Mouse (Mus musculus): Measurements from ENCODE around the gene Mpv17l2. TPM values are rescaled to one million over a fixed set of nuclear protein-coding genes. Genes with fewer than 3 reads are reported as not detected.

Mpv17l2 gene
- total RNA-seq, 1 experiment from 2014 or later, result 7.0 TPM

- ATAC-seq (replicated peaks in 1 of 2; ENCODE audit: insufficient read depth in 1 of 2, low FRiP score in 2 of 2, low TSS enrichment in 1 of 2, low read depth in 1 of 2, poor library complexity in 2 of 2, severe bottlenecking in 2 of 2), result no peak
These were observed 11.3 kb upstream of the Mpv17l2 start for GRCm38 (mm10) chr8:70772075-70772474.

DNA sequence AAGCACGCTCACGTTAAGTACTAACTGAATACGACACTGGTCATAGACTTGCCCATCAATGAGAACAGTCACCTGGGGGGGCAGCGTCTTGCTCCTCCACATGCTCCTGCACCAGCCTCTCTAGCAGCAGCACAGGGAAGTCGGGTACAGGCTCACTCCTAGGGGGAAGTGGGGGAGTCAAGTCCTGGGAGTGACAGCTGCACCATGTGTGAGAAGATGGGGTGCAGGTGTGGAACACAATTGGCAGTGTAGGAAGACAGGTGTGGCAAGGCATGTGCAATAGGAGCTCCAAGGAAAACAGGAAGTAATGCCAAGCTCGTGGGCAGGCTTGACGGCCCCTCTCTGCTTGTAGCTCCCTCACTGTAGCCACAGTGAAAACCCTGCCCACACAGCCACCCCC is 10.5 kb upstream of the Mpv17l2 start:
- no peak for ATAC-seq (replicated peaks in 1 of 2; ENCODE audit: insufficient read depth in 1 of 2, low FRiP score in 2 of 2, low TSS enrichment in 1 of 2, low read depth in 1 of 2, poor library complexity in 2 of 2, severe bottlenecking in 2 of 2)

GRCm38 (mm10) chr8:70770748-70771147 is 10.0 kb upstream of the Mpv17l2 start:
- ATAC-seq (replicated peaks in 1 of 2; ENCODE audit: insufficient read depth in 1 of 2, low FRiP score in 2 of 2, low TSS enrichment in 1 of 2, low read depth in 1 of 2, poor library complexity in 2 of 2, severe bottlenecking in 2 of 2), result no peak

GRCm38 (mm10) chr8:70769858-70770257 is 9.1 kb upstream of the Mpv17l2 start:
- no peak for ATAC-seq (replicated peaks in 1 of 2; ENCODE audit: insufficient read depth in 1 of 2, low FRiP score in 2 of 2, low TSS enrichment in 1 of 2, low read depth in 1 of 2, poor library complexity in 2 of 2, severe bottlenecking in 2 of 2)

DNA sequence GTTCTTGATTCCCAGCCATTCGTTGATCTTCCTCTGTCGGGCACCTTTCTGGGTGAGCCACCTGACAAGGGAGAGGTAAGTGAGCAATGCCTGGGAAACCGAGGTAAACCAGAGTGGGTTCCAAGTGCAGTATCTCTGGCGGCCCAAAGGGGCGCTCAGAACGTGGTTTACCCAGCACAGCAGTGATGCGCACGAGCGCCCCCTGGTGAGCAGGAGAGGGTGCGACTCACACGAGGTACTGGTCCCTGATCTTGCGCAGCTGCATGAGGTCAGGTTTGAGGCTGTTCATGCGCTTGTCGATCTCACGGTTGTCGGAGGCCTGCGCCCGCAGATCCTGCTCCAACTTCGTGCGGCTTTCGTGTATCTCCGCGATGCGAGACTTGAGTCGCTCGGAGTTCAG is 8.6 kb upstream of the Mpv17l2 start:
- peak; percentile 86 to 90 for ATAC-seq (replicated peaks in 1 of 2; ENCODE audit: insufficient read depth in 1 of 2, low FRiP score in 2 of 2, low TSS enrichment in 1 of 2, low read depth in 1 of 2, poor library complexity in 2 of 2, severe bottlenecking in 2 of 2)

DNA sequence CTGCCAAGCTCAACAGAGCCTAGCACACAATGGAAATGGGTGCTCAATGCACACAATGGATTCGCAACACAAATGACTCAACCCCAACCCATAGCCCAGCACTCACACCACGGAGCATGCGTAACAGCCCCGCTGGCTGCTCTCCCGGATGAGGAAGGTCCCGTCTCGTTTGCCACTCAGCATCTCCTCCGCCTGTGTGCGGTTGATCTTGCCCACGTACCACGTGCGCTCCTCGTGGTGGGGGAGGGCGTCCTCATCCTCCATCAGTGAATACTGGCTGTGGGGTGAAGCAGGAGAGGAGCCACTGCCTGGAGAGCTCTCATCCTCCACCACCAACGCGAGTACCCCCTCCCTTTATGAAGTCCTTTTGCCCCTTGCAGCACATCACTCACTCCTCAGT is 8.2 kb upstream of the Mpv17l2 start:
- no peak for ATAC-seq (replicated peaks in 1 of 2; ENCODE audit: insufficient read depth in 1 of 2, low FRiP score in 2 of 2, low TSS enrichment in 1 of 2, low read depth in 1 of 2, poor library complexity in 2 of 2, severe bottlenecking in 2 of 2)

DNA sequence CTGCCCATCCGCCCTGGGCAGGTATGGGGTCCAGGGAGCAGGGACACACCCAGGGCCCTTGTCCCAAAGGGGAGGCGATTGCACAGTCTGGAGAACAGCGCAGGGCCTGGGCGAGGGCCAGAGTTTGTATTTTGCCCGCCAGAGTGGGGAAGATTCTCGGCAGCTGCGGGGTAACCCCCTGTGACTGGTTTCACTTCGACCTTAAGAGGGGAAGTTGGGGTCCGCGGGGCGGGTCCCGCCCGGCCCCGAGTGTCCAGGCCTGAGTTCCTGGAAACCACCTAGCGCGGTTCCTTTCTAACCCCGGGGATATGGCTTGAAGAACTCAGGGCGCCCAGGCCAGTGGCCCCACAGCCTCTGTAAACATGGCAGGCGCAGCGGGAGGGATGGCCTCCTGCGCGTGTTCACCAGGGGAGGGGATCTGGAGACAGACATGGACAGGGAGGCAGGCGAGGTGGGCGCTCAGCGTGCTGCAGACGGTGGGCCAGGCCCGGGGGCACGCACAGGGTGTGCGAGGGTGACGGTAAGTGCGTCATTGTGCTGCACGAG is 7.6 kb upstream of the Mpv17l2 start:
- ATAC-seq (replicated peaks in 1 of 2; ENCODE audit: insufficient read depth in 1 of 2, low FRiP score in 2 of 2, low TSS enrichment in 1 of 2, low read depth in 1 of 2, poor library complexity in 2 of 2, severe bottlenecking in 2 of 2), result no peak

DNA sequence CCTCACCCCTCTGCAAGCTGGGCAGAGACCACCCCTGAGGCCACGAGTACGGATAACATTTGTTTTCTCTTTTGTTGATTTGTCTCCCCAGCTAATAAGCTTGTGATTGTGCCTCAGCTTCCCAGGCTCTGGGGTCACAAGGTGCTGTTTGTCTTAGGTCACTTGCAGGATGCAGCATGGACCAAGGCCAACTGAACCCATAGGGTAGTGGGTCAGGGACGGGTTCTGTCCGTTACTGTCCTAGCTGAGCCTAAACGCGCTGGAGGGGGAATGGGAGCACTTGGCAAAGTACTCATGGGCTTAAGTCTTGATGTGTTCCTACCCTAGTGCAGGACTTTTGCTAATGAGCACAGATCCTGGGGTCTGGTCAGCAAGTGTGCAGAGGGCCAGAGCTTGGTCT is 6.8 kb upstream of the Mpv17l2 start:
- ATAC-seq (replicated peaks in 1 of 2; ENCODE audit: insufficient read depth in 1 of 2, low FRiP score in 2 of 2, low TSS enrichment in 1 of 2, low read depth in 1 of 2, poor library complexity in 2 of 2, severe bottlenecking in 2 of 2), result no peak

DNA sequence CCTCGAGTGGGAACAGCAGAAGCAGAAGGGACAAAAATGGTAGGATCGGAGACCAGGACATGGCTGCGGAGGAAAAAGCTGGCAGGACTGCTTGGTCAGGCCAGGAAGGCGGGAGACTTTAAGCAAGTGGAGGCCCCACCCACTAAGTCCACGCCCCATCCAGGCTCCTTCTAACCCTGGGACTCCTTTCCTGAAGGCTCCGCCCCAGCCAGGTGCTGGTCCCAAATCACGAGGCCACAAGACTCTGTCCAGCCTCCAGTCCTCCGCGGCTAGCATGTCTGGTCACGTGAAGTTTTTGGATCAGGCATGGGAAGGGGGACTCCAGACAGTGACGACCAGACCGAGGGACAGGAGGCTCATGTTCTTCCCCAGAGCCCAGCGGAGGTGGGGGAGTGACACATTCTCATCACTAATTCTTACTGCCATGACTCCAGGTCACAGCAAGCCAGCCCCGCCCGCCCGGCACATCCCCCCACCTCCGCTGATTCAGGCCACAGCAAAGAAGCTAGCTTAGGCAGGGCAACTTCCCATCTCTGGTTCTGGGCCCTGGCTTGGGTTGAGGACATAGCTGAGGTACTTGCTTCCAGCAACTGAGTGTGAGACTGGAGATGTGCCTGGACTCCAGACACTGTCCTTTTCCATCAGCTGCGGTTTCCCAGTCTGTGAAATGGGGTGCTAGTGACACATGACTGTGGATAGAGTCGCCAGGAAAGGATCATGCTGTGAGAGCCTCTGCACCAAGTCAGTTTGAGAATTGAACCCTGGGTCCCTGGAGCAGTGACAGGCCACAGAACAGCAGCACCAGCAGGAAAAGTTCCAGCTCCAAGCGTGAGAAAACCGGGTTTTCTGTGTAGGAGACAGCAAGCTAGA is 6.1 kb upstream of the Mpv17l2 start:
- ATAC-seq (replicated peaks in 1 of 2; ENCODE audit: insufficient read depth in 1 of 2, low FRiP score in 2 of 2, low TSS enrichment in 1 of 2, low read depth in 1 of 2, poor library complexity in 2 of 2, severe bottlenecking in 2 of 2), result peak in 1 of 2 experiments; percentile 23; a peak in 1 of 4 replicates

DNA sequence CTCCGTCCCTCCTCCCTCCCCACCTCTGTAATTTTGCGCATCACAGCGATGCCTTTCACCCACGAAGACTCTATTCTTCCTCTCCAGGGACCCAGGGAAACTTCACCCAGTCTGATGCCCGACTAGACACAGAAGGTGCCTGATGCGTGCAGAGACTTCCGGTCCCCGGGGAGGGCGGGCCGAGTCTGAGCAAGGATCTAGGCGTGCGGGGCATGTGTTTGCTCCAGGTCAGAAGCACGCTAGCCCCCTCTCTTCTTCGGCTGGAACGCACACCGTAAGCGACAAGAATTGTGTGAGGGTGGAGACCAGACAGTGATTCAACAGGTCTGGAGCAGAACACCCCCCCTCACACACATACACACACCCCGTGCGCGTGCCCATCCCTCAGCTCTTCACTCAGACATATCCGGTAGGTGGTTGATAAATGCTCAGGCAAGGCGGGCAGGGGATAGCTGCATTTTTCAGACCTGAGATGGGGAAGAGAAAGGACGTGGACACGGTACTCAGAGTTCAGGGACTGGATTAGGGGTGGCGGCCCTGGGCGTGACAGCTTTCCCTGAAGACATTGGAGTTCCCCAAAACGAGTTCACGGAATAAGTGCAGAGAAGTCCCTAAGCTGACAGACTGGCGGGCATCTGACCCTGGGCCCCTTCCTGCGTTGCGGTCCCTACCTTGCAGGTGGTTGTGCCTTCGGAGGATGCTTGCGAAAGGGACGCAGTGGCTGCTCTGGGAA is 5.3 kb upstream of the Mpv17l2 start:
- ATAC-seq (replicated peaks in 1 of 2; ENCODE audit: insufficient read depth in 1 of 2, low FRiP score in 2 of 2, low TSS enrichment in 1 of 2, low read depth in 1 of 2, poor library complexity in 2 of 2, severe bottlenecking in 2 of 2), result peak in 1 of 2 experiments; percentile 5; a peak in 1 of 4 replicates

GRCm38 (mm10) chr8:70765329-70765728 is 4.6 kb upstream of the Mpv17l2 start:
- ATAC-seq (replicated peaks in 1 of 2; ENCODE audit: insufficient read depth in 1 of 2, low FRiP score in 2 of 2, low TSS enrichment in 1 of 2, low read depth in 1 of 2, poor library complexity in 2 of 2, severe bottlenecking in 2 of 2), result no peak

- no peak for ATAC-seq (replicated peaks in 1 of 2; ENCODE audit: insufficient read depth in 1 of 2, low FRiP score in 2 of 2, low TSS enrichment in 1 of 2, low read depth in 1 of 2, poor library complexity in 2 of 2, severe bottlenecking in 2 of 2)
These were observed 3.9 kb upstream of the Mpv17l2 start for GRCm38 (mm10) chr8:70764676-70765075.

- ATAC-seq (replicated peaks in 1 of 2; ENCODE audit: insufficient read depth in 1 of 2, low FRiP score in 2 of 2, low TSS enrichment in 1 of 2, low read depth in 1 of 2, poor library complexity in 2 of 2, severe bottlenecking in 2 of 2), result no peak
These were observed 3.3 kb upstream of the Mpv17l2 start for GRCm38 (mm10) chr8:70764026-70764425.

GRCm38 (mm10) chr8:70763354-70763753 is 2.6 kb upstream of the Mpv17l2 start:
- ATAC-seq (replicated peaks in 1 of 2; ENCODE audit: insufficient read depth in 1 of 2, low FRiP score in 2 of 2, low TSS enrichment in 1 of 2, low read depth in 1 of 2, poor library complexity in 2 of 2, severe bottlenecking in 2 of 2), result no peak

- no peak for ATAC-seq (replicated peaks in 1 of 2; ENCODE audit: insufficient read depth in 1 of 2, low FRiP score in 2 of 2, low TSS enrichment in 1 of 2, low read depth in 1 of 2, poor library complexity in 2 of 2, severe bottlenecking in 2 of 2)
These were observed 1.4 kb upstream of the Mpv17l2 start for GRCm38 (mm10) chr8:70762118-70762517.

DNA sequence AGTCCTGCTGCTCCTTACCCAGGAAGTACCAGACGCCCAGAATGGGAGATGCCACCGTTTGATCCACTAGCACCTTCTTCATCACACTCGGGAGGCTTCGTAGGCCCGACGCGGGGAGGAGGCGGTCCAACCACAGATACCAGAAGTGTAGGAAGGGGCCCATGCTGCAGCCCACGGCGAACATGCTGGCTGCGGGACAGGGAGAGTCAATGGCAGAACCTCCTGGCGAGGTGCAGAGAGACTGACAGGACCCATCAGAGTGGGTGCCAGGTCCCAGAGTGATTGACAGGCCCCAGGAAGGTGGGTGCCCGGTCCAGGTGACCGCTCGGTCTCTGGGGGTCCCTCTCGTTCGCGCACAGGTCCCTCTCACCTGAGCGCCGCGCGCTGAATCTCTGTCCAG is 396 bp downstream of the Mpv17l2 start:
- ATAC-seq (replicated peaks in 1 of 2; ENCODE audit: insufficient read depth in 1 of 2, low FRiP score in 2 of 2, low TSS enrichment in 1 of 2, low read depth in 1 of 2, poor library complexity in 2 of 2, severe bottlenecking in 2 of 2), result no peak

DNA sequence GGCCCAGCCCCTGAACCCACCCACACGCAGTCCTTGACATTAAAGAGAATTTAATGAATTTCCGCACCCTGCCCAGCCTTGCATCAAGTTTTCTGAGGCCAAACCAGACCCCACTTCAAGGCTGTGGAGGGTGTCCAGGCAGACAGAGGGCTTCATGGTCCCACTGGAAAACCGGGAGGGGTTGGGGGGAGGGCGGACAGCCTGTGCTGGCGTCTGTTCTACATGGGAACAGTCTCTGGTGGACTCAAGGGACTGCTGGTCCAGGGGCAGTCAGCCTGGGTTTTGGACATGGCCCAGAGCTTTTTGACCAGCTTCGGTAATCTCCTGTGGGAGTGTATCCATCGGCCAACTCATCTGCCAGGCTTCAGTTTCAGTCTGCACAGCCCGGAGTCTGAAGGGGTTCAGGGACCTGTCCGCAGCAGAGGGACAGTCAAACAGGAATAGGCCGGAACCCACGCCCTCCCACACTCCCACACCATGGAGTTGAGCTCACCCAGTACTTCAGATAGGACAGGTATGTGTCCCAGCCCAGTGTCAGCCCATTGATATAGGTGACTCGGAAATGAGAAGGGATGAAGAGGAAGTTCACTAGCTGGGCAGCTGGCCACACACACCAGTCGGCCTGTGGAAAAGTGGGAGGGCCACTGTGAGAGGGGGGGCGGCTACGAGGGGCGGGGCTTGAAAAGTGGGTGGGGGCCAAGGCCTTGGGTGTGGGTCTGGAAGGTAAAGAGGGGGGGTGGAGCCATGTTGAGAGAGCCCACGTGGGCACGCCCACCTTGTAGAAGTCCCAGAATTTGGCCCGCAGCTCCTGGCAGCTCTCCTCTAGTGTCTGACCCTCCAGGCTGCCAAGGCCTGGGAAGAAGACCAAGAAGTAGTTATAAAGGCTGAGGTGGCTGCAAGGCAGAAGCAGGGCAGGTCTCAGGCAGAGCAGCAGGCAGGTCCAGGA is 1.9 kb downstream of the Mpv17l2 start:
- no peak for ATAC-seq (replicated peaks in 1 of 2; ENCODE audit: insufficient read depth in 1 of 2, low FRiP score in 2 of 2, low TSS enrichment in 1 of 2, low read depth in 1 of 2, poor library complexity in 2 of 2, severe bottlenecking in 2 of 2)
